Mouse (Mus musculus): ENCODE measurements around the gene Trpm2. TPM values are rescaled to one million over a fixed set of nuclear protein-coding genes. Genes with fewer than 3 reads are reported as not detected.
A peak's percentile ranks its signal among the peaks of the same experiment; 100 is the strongest.

Gene Trpm2
- polyA plus RNA-seq, 1 experiment: 3.4 TPM

DNA sequence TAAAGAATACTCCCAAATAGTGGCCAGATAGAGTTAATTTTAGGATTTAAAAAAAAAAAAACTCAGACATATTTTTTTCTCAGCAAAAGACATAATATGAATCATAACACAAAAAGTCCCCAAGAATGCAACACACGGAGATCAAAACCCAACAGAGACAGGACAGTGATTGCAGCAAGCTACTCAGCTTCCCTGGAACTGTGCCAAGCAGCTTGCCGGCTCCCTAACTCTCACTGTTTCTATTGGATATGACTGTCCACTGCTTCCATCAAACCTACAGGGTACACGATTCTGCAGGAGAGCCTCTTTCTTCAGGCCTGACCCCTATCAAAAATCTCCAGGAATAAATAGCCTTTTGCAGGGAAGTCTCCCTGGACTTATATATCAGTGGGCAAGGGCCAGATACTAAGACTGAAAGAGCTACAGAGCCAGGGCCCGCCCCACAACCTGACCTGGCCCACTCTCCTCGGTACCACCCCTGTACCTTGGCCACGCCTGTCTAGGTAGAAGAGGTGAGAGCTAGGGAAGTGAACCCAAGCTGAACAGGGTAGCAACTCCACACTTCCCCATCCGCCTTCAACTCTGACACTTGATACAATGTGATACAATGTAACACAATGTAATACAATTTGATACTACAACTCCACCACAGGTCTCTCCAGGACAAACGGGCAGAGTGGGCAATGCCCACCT, 6.2 kb upstream of the Trpm2 start:
- Histone ChIP-seq H3K4me3 (ENCODE audit: low read depth, low read length) (no peak overlapping the region), H3K27me3 (ENCODE audit: control insufficient read depth, insufficient read depth, low read length) (no peaks in the 10 kb centered on the region), H3K27ac (ENCODE audit: insufficient read depth, low read depth, low read length) (no peak overlapping the region), H3K4me1 (ENCODE audit: control insufficient read depth, insufficient read depth, insufficient read length, low read length) (0 out of 2 replicates have a peak, but pooled peaks cover 3% of the 10 kb centered on the region), H3K36me3 (ENCODE audit: control insufficient read depth, insufficient read depth, low read length) (no peaks in the 10 kb centered on the region)
- 38% methylated on average over 8 of the region's 8 CpGs for WGBS
- TF ChIP-seq CTCF (IDR thresholded peaks at IDR 0.05; ENCODE audit: extremely low read depth, insufficient read length, insufficient replicate concordance, low read depth, low read length): no peak
- no peak for TF ChIP-seq POLR2A (IDR thresholded peaks at IDR 0.05; ENCODE audit: low read depth, low read length)

GRCm38 (mm10) chr10:77975653-77976052, 5.3 kb upstream of the Trpm2 start:
- H3K27me3 ChIP-seq (ENCODE audit: control insufficient read depth, insufficient read depth, low read length): no peaks in the 10 kb centered on the region; the same call in 1 of the 2 replicates
- H3K36me3 ChIP-seq (ENCODE audit: control insufficient read depth, insufficient read depth, low read length): no peaks in the 10 kb centered on the region
- H3K4me3 ChIP-seq (ENCODE audit: low read depth, low read length): no peak overlapping the region
- peaks cover 7% of the 10 kb centered on the region; the same call in 1 of the 2 replicates for H3K4me1 ChIP-seq (ENCODE audit: control insufficient read depth, insufficient read depth, insufficient read length, low read length)
- WGBS: 13% methylated on average over 4 of the region's 4 CpGs
- H3K27ac ChIP-seq (ENCODE audit: insufficient read depth, low read depth, low read length): no peak overlapping the region
- TF ChIP-seq CTCF (IDR thresholded peaks at IDR 0.05; ENCODE audit: extremely low read depth, insufficient read length, insufficient replicate concordance, low read depth, low read length) (no peak), POLR2A (IDR thresholded peaks at IDR 0.05; ENCODE audit: low read depth, low read length) (no peak)

GRCm38 (mm10) chr10:77974811-77975210, 4.4 kb upstream of the Trpm2 start:
- 69% methylated on average over 5 of the region's 5 CpGs for WGBS

DNA sequence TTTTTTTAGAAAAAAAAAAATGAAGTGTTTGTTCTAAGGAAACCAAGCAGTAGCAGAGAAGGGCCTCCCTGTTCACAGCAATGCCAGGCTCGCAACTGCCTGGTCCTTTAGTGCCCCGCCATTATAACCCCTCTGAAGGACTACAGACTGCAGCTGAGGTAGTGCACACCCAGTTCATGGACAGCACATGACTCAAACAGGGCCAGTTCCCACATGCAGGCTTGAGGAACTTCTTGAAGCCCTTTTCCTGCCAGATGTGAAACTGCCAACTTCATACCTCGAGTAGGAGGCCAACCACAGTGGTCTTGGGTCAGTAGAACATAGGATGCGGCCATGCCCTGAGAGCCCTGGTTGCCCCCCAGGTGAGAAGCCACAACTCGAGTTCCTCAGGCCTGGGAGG, 4.0 kb upstream of the Trpm2 start:
- Histone ChIP-seq H3K4me3 (ENCODE audit: low read depth, low read length) (no peak overlapping the region), H3K36me3 (ENCODE audit: control insufficient read depth, insufficient read depth, low read length) (no peaks in the 10 kb centered on the region), H3K27me3 (ENCODE audit: control insufficient read depth, insufficient read depth, low read length) (peaks cover 5% of the 10 kb centered on the region), H3K27ac (ENCODE audit: insufficient read depth, low read depth, low read length) (no peak overlapping the region), H3K4me1 (ENCODE audit: control insufficient read depth, insufficient read depth, insufficient read length, low read length) (peaks cover 10% of the 10 kb centered on the region)
- WGBS: 68% methylated on average over 5 of the region's 5 CpGs
- TF ChIP-seq POLR2A (IDR thresholded peaks at IDR 0.05; ENCODE audit: low read depth, low read length) (no peak), CTCF (IDR thresholded peaks at IDR 0.05; ENCODE audit: extremely low read depth, insufficient read length, insufficient replicate concordance, low read depth, low read length) (no peak)

More at GRCm38 (mm10) chr10:77974811-77975210, 4.4 kb upstream of the Trpm2 start:
- H3K36me3 ChIP-seq (ENCODE audit: control insufficient read depth, insufficient read depth, low read length): no peaks in the 10 kb centered on the region
- H3K4me3 ChIP-seq (ENCODE audit: low read depth, low read length): no peak overlapping the region
- no peak overlapping the region for H3K27ac ChIP-seq (ENCODE audit: insufficient read depth, low read depth, low read length)
- no peaks in the 10 kb centered on the region; the same call in 1 of the 2 replicates for H3K27me3 ChIP-seq (ENCODE audit: control insufficient read depth, insufficient read depth, low read length)
- TF ChIP-seq CTCF (IDR thresholded peaks at IDR 0.05; ENCODE audit: extremely low read depth, insufficient read length, insufficient replicate concordance, low read depth, low read length) (no peak), POLR2A (IDR thresholded peaks at IDR 0.05; ENCODE audit: low read depth, low read length) (no peak)
- H3K4me1 ChIP-seq (ENCODE audit: control insufficient read depth, insufficient read depth, insufficient read length, low read length): peaks cover 7% of the 10 kb centered on the region; the same call in 1 of the 2 replicates

DNA sequence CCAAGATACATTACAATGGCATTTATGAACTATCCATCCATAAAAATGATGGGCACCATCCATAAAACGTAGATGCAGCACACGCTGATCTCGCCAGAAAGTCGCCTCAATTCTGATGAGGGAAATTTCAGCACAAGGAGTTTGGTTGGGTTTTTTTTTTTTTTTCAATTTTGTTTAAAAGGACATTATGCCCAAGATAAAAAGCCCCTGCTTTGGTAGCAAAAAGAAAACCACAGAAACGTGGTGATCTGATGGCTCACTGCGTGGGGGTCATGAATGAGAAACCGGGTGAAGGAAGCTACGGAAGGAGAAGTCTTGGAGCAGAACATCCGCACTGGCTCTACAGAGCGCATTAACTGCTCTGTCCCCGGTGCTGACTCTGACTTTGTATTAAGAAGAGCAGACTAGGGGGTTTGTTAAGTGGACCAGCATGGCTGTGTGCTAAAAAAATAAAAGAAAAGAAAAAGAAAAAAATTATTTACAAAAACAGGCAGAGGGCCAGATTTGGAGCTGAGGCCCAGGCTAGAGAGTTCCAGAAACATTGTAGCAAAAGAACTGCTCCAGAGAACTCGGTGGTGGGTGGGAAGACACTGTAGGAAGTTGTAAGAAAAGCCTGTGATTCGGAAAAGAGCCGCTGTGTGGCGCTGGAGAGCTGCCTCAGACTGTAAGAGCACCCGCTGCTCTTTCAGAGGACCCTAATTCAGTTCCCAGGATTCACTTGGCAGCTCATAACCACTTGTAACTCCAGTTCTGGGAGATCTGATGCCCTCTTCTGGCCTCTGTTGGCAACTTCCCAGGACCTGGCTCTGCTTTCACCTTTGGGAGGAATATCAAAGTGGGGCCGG, 1.6 kb upstream of the Trpm2 start:
- Histone ChIP-seq H3K4me3 (ENCODE audit: low read depth, low read length) (no peak overlapping the region), H3K4me1 (ENCODE audit: control insufficient read depth, insufficient read depth, insufficient read length, low read length) (peaks cover 7% of the 10 kb centered on the region), H3K36me3 (ENCODE audit: control insufficient read depth, insufficient read depth, low read length) (no peaks in the 10 kb centered on the region), H3K27me3 (ENCODE audit: control insufficient read depth, insufficient read depth, low read length) (peaks cover 16% of the 10 kb centered on the region), H3K27ac (ENCODE audit: insufficient read depth, low read depth, low read length) (no peak overlapping the region)
- 62% methylated on average over 17 of the region's 17 CpGs for WGBS
- TF ChIP-seq POLR2A (IDR thresholded peaks at IDR 0.05; ENCODE audit: low read depth, low read length) (no peak), CTCF (IDR thresholded peaks at IDR 0.05; ENCODE audit: extremely low read depth, insufficient read length, insufficient replicate concordance, low read depth, low read length) (0 out of 2 replicates have a peak, but pooled peaks have one; percentile 7)

GRCm38 (mm10) chr10:77971191-77971590, 828 bp upstream of the Trpm2 start:
- TF ChIP-seq POLR2A (IDR thresholded peaks at IDR 0.05; ENCODE audit: low read depth, low read length): no peak
- TF ChIP-seq CTCF (IDR thresholded peaks at IDR 0.05; ENCODE audit: extremely low read depth, insufficient read length, insufficient replicate concordance, low read depth, low read length): no peak
- peaks cover 16% of the 10 kb centered on the region for H3K27me3 ChIP-seq (ENCODE audit: control insufficient read depth, insufficient read depth, low read length)
- peaks cover 7% of the 10 kb centered on the region for H3K4me1 ChIP-seq (ENCODE audit: control insufficient read depth, insufficient read depth, insufficient read length, low read length)
- no peak overlapping the region for H3K27ac ChIP-seq (ENCODE audit: insufficient read depth, low read depth, low read length)
- H3K4me3 ChIP-seq (ENCODE audit: low read depth, low read length): no peak overlapping the region; the same call in 1 of the 2 replicates
- no peaks in the 10 kb centered on the region for H3K36me3 ChIP-seq (ENCODE audit: control insufficient read depth, insufficient read depth, low read length)
- 45% methylated on average over 10 of the region's 10 CpGs for WGBS

- peak overlapping the region; percentile 44 for H3K4me3 ChIP-seq (ENCODE audit: low read depth, low read length)
- no peak overlapping the region for H3K27ac ChIP-seq (ENCODE audit: insufficient read depth, low read depth, low read length)
- WGBS: 21% methylated on average over 8 of the region's 8 CpGs
Observed at GRCm38 (mm10) chr10:77969973-77970325, 414 bp downstream of the Trpm2 start.

More at GRCm38 (mm10) chr10:77969973-77970325, 414 bp downstream of the Trpm2 start:
- TF ChIP-seq CTCF (IDR thresholded peaks at IDR 0.05; ENCODE audit: extremely low read depth, insufficient read length, insufficient replicate concordance, low read depth, low read length): no peak
- TF ChIP-seq POLR2A (IDR thresholded peaks at IDR 0.05; ENCODE audit: low read depth, low read length): no peak
- H3K27me3 ChIP-seq (ENCODE audit: control insufficient read depth, insufficient read depth, low read length): peaks cover 16% of the 10 kb centered on the region
- peaks cover 7% of the 10 kb centered on the region for H3K4me1 ChIP-seq (ENCODE audit: control insufficient read depth, insufficient read depth, insufficient read length, low read length)
- H3K36me3 ChIP-seq (ENCODE audit: control insufficient read depth, insufficient read depth, low read length): no peaks in the 10 kb centered on the region
